Mouse (Mus musculus) v-Abl transformed pro-B cells (cell line): ENCODE data around the gene Dop1b.

ENCODE experiments used
- in situ Hi-C, 2 experiments: fragments of 400-800 bp; cut with MboI; formaldehyde crosslinking; loops; one replicate each; pipeline ENCODE4 v1.15.1; 2025; ENCODE audit not compliant: unreplicated experiment in 2 of 2

Dop1b gene

DNA sequence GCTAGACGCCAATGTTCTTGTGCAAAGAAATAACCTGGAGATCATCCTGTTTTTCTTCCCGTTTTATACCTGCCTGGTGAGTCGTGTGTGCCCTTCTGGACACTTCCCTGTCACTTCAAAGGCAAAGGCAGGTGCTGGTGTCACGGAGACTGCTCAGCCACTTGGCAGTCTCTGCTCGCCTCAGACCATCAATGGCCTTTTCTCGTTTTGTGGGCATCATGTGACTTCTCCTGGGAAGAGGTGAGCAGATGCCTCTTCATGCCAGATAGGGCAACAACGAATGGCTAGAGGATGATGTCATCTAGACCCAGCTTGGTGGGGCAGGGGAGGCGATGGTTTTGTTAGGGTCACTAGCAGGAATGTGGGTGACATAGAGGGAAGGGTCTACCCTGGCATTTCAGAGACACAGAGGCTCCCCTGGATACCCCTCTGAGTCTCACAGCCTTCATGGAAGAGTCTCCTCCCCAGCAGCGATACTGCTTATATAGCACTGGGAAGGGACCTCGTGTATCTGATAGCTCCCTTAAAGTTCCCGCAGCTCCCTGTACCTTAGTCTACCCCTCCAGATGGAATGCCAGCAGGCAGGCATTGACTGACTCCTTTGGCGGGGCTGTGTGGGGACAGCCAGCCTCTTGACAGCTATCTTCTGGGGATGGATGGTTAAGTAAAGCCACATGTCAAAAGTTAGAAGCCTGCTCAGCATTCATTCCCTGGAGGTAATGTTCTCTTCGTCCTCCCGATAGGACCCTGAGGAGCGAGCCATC lies 37.6 kb downstream of the Dop1b start:
- in situ Hi-C loops = no loop called here

DNA sequence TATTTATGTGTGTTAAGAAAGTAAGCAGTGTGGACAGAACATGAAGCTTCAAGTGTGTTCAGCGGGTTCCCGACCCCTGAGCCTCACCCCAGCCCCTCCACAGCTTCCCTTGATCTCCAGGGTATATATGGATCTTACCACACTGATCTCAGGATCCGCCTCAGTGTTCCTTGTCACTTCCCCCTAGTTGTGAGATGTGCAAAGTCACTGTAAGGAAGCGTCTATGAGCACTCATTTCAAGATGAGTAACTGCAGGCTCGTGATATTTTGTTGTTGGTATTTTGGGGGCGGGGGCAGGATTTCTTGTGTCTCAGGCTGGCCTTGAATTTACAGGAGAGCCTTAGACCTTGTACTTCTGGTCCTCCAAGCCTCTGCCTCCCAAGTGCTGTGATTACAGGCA lies 38.8 kb downstream of the Dop1b start:
- in situ Hi-C loops = loop anchor here in 1 of 2 experiments (25.0 kb wide), 1 partner anchor 138 kb away; the partner anchor contains the start of genes Cbr1 and Setd4

DNA sequence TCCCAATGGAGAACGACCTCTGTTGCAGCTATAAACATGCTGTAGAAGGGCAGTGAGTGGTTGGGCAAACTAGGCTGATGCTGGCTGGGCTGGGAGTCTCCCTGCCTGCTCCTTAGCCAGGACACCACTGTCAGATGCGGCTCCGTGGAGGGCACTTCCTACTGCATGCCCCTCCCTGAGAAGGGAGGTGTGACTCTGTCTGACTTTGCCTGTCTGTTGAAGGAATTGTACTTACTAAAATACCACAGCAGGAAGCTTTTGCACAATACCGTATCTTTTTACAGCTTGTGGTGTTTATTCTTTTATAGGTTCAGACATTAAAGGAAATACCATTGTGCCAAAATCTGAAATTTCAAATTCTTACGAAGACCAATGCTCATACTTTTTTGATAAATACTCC lies 40.1 kb downstream of the Dop1b start:
- in situ Hi-C loops = loop anchor here in 1 of 2 experiments (25.0 kb wide), 1 partner anchor 140 kb away; the partner anchor contains the start of genes Cbr1 and Setd4

DNA sequence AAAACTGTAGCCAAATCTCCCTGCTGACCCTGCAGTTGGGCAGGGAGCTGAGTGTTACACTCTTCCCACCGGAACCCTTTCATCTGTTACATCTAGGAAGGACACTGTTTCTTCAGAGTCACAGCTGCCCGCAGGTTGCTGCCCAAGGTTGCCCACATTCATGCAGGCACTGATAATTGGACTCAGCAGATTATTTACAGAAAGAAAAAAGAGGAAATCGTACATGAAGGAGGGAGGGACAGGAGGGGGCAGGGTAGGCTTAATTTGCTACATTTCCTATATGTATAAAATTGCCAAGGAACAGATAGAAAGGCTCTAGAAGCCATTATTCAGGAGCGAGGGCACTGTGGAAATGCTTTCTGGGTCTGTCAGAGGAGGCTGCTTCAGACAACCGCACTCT lies 44.9 kb downstream of the Dop1b start:
- in situ Hi-C loops = loop anchor here in 1 of 2 experiments (25.0 kb wide), 1 partner anchor 144 kb away; the partner anchor contains the start of genes Cbr1 and Setd4

DNA sequence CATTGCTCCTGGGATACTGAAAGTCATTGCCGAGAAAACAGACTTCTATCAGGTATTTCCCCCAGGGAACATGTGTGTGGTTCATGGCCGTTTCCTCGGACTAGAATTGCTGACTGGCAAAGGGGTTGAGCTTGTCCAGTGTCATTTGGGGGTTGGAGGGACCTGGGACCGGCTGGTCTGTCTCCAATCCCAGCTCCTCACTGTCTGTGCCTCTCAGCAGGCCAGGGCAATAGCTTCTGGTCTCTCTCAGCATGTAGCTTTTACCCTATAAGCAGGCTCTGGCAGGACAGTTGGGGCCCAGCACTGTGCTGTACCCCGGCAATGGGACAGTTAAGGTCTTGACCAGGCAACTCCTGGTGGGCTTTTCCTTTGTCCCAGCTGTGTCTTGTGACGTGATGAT lies 51.7 kb downstream of the Dop1b start:
- in situ Hi-C loops = loop anchor here in 1 of 2 experiments (25.0 kb wide), 1 partner anchor 151 kb away; the partner anchor contains the start of genes Cbr1 and Setd4

DNA sequence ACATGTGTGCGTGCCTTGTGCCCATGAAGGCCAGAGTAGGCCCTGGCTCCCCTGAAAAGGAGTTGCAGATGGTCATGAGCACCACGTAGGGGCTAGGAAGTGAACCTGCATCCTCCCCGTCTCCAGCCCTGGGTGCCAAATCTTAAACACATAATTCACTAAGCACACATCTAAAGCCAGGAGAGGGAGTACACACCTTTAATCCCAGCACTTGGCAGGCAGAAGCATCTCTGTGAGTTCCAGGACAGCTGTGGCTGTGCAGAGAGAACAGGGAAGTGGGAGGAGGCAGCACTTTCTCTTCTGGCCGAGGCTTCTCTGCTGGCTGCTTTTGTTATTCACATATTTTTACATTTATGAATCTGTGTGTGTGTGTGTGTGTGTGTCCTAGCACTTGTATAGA lies 52.9 kb downstream of the Dop1b start:
- in situ Hi-C loops = loop anchor here in 1 of 2 experiments (25.0 kb wide), 1 partner anchor 152 kb away; the partner anchor contains the start of genes Cbr1 and Setd4

DNA sequence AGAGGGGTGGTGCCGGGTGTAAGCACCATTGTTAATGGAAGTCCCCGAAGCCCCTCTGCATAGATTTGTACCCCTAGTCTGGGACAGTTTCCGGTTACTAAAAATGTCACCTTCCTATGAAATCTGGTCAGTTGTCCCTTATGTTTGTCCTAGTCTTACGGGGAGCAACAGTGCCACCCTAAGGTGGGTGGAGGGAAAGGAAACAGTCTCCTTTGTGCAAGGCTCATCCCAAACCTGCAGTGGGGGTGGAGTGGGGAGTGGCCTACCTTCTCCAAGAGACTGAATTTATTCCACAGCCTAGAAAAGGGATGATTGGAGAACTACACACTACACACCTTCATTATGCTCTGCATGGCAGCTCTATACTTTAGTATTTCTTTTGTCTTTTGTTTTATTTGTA lies 55.3 kb downstream of the Dop1b start:
- in situ Hi-C loops = loop anchor here in 1 of 2 experiments (25.0 kb wide), 1 partner anchor 155 kb away; the partner anchor contains the start of genes Cbr1 and Setd4

DNA sequence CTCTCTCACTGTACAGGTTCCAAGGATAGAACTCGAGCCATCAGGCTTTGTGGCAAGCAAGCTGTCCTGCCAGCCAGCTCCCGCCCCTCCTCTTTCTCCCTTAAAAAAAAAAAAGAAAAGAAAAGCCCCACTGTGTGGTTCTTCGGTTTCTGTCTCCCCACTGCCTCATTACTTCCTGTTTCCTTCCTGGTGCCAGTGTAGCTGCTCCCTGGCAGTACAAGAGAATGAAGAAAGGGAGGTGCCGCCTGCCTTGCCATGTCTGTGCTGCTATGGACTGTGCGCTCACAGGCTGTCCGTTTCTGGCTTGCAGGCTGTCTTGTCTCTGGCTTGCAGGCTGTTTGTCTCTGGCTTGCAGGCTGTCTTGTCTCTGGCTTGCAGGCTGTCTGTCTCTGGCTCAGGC lies 55.8 kb downstream of the Dop1b start:
- in situ Hi-C loops = loop anchor here in 1 of 2 experiments (25.0 kb wide), 1 partner anchor 155 kb away; the partner anchor contains the start of genes Cbr1 and Setd4

DNA sequence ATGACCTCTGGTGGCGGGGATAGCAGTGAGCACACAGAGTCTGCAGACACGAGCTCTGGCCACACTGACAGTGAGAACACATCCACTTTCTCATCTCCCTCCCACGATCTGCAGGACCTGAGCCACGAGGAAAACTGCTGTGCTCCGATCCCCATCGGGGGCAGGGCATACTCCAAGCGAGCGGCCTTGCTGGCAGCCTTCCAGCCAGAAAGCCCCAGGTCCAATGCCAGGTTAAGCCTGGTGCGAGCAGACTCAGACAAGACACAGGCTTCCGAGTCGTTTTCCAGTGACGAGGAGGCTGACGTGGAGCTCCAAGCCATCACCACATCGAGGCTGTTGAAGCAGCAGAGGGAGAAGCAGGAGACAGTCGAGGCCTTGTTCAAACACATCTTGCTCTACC lies 57.9 kb downstream of the Dop1b start:
- in situ Hi-C loops = loop anchor here in 1 of 2 experiments (10.0 to 25.0 kb wide), 2 partner anchors 157 to 235 kb away; partner anchors contain the start of genes Cbr1, Cldn14 and Setd4

DNA sequence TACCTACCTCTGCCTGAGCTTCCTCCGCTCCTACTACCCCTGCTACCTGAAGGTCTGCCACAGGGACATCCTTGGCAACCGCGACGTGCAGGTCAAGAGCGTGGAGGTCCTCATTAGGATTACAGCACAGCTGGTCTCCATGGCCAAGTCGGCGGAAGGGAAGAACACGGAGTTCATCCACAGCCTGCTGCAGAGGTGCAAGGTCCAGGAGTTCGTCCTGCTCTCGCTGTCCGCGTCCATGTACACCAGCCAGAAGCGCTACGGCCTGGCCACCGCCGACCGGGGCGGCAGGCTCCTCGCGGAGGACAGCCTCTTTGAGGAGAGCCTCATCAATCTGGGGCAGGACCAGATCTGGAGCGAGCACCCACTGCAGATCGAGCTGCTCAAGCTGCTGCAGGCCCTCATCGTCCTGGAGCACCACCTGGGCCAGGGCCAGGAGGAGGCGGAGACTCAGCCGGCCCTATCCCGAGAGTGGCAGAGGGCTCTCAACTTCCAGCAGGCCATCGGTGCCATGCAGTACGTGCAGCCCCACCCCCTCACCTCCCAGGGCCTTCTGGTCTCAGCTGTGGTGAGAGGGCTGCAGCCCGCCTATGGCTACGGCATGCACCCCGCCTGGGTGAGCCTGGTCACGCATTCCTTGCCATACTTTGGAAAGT lies 58.7 kb downstream of the Dop1b start:
- in situ Hi-C loops = loop anchor here in 1 of 2 experiments (10.0 to 25.0 kb wide), 2 partner anchors 158 to 234 kb away; partner anchors contain the start of genes Cbr1, Cldn14 and Setd4

DNA sequence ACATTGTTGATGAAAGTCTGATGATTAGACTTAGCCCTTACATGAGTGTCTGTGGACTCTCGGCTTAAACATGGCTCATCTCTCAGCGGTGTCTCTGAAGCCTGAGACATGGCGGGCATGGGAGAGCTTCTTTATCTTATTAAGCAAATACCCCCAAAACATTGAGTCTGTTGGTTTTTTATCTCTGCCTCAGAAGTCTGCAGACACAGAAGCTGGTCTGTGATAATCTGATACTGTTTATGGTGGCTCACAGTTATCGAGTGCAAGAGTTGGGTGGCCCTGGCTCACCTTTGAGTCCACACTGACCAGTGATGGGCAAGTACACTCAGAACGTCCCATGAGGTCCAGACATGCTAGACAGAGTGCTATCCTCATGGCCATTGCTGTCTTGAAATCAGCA lies 63.0 kb downstream of the Dop1b start:
- in situ Hi-C loops = loop anchor here in 1 of 2 experiments (10.0 to 25.0 kb wide), 2 partner anchors 162 to 230 kb away; partner anchors contain the start of genes Cbr1, Cldn14 and Setd4

DNA sequence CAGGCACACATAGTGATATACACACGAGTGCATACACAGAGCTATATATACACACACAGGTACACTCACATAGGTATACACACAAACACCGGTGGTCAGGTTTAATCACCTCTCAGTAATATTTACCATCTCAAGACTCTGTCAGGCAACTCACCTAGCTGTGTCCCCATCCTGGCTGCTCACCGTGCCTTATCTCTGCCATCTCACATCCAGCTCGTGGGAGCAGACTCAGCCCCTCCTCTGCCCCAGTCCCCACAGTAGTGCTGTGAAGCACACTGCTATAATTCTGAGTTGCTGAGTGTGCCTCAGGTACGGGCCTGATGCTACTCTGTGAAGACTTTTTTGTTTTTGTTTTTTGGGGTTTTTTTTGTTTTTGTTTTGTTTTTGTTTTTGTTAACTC lies 64.8 kb downstream of the Dop1b start:
- in situ Hi-C loops = loop anchor here in 1 of 2 experiments (10.0 kb wide), 1 partner anchor 228 kb away; the partner anchor contains the start of gene Cldn14

DNA sequence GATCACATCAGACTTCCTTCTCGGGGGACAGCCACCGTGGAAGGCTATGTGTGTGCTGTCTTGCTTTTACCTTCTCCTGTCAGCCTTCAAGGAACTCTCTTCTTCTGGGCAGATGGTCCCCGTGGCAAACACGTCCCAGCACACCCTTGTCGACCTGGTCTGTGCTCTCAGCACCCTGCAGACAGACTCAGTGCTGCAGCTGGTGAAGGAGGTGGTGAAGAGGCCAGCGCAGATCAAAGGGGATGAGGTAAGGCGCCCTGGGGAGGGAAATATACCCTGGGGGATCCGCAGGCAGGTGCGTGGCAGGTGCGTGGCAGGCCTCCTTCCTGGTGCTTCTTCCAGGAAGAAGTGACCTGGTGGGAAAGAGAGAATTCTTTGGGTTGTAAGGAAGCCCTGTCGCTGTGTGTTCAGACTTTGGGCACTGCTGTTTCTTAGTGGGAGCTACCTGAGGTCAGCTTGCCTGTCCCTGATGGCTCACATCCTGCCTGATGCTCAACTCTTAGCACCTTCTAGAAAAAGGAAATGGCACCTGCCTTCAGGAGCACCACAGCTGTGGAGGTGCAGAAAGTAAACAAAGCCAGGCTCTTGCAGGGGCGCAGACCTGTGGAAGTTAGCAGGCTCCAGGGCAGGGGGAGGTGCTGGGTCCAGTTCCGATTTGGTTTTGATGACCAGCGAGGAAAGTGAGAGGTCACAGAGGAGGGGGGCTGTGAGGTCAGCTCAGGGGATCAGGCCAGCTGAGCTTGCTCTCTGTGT lies 65.7 kb downstream of the Dop1b start:
- in situ Hi-C loops = loop anchor here in 1 of 2 experiments (10.0 kb wide), 1 partner anchor 227 kb away; the partner anchor contains the start of gene Cldn14

DNA sequence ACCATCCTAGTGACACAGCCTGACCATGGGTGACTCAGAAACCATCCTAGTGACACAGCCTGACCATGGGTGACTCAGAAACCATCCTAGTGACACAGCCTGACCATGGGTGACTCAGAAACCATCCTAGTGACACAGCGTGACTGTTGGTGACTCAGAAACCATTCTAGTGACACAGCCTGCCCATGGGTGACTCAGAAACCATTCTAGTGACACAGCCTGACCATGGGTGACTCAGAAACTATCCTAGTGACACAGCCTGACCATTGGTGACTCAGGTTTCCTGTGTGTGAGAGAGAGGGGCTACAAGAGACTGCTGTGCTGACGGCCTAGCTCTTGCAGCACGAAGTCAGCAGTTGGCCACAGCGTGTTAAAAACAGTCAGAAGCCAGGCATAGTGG lies 66.7 kb downstream of the Dop1b start:
- in situ Hi-C loops = loop anchor here in 1 of 2 experiments (10.0 kb wide), 1 partner anchor 226 kb away; the partner anchor contains the start of gene Cldn14

DNA sequence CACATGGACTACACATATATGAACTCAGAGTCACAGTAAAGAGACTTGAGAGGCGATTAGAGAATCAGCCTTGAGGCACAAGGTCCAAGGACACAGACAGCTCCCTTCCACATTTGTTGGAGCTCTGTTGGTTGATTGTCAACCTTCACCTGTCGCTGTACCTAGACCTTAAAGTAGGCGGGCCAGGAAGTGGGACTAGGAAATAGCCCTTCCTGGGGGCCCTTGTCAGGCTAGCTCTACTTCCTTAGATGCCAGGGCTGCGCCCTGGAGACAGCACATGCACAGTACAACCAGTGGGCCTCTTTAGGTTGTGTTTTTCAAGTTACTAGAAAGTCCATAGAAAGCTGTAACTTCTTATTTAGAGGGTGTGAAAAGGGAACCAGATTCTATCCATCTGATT lies 67.8 kb downstream of the Dop1b start:
- in situ Hi-C loops = loop anchor here in 1 of 2 experiments (10.0 kb wide), 1 partner anchor 225 kb away; the partner anchor contains the start of gene Cldn14

DNA sequence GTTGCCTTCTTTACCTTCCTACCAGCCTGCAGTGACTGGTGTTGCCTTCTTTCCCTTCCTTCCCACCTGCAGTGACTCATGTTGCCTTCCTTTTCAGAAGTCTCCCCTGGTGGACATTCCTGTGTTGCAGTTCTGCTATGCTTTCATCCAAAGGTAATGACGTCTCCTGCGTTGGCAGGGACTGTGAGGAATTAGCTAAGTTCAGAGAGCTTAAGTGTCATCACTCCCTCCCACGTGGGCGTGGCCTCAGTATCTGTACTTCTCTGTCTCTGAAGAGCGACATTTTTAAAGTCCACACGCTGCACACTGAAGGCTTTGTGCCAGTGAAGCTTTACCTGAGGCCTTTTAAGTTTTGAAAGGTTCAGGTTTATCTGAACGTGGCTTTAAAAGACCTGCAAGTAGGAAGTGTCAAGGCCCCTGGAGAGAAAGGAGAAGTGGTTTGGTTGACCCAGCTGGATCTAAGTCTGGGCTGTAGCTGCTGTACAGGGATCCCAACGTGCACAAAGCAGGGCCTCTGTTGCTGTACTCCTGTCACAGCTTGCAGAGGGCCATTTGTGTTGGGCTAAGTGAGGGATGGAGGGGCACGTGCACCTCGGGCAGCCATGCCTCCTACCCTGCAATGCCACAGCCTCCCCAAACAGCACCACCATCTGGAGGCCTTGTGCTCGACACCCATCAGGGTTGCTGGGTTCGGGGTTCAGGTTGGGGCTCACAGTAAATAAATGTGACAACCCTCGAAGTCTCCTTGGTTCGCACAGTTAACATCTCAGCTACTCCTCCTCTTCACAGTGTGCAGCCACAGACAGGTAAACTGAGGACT lies 69.2 kb downstream of the Dop1b start:
- in situ Hi-C loops = no loop called here

DNA sequence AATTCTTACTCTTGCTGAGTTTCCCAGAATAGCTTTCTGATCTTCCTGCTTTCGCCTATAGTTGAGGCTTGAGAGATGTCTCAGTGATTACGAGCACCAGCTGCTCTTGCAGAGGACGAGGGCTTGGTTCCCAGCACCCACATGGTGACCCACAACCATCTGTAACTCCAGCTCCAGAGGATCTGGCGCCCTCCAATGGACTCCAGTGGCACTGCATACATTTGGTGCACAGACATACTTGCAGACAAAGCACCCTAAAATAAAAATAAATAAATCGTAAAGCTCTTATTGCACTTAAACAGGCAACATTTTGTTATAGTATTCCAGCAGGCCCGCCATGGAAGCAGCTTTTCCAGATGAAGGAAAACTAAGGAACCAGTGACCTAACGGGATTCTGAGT lies 72.5 kb downstream of the Dop1b start:
- in situ Hi-C loops = no loop called here

DNA sequence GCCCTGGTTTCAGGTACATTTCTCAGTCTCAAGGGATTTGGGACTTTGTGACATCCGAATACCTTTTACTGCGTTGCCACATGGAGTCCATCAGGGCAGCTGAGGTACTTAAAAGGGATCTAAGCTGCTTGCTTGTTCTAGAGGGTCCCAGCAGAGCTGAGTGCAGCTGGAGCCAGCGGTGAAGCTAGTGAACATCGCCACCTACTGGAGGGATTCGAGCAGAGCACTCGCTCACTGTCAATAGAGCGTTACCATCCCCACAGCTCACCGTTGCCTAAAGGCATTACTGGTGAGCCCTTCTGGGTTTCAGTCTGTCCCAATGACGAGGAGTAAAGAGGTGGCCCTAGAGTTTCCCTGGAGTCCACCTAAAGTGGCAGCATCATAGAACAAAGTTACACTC lies 74.1 kb downstream of the Dop1b start:
- in situ Hi-C loops = no loop called here

DNA sequence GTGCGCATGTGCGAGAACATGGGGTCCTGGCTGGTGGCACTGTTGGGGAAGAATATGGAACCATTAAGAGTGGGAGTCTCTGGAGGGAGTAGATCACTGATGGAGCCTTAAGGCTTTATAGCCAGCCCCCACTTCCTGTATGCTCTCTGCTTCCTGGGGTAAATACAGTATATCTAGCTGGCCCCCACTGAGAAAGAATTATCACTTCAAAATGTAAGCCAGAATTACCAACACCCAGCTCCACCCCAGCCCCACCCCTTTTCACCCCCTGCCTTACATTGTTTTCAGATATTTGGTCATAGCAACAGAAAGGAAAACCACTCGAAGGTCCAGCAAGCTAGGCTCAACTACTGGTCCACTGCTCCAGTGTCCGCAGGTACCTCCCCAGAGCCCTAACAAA lies 76.7 kb downstream of the Dop1b start:
- in situ Hi-C loops = no loop called here
